Mouse (Mus musculus) MEL (cell line): Measurements from ENCODE around the gene Rab11fip3. TPM values are rescaled to one million over a fixed set of nuclear protein-coding genes. Genes with fewer than 3 reads are reported as not detected.

Experiments
- DNase-seq: peaks from one replicate; pipeline ENCODE4 v3.0.0; 2011; ENCODE audit warnings: low read depth, low spot score
- H3K27ac ChIP-seq: 2 replicates; pipeline ENCODE4 v1.5.1; 2012; ENCODE audit warnings: low read depth, mild to moderate bottlenecking, control low read depth, low read length, moderate library complexity; ENCODE audit not compliant: control insufficient read depth
- H3K27me3 ChIP-seq, 2 experiments: fragments of 150-350 bp in 1 of 2; sonication (generic) in 1 of 2; 2 replicates each; pipeline ENCODE4 v1.6.1; 2012; ENCODE audit warnings: low read length in 2 of 2, mild to moderate bottlenecking in 2 of 2, improper control_type of control experiment in 1 of 2, moderate library complexity in 1 of 2; ENCODE audit not compliant: insufficient read depth in 2 of 2, control insufficient read depth in 1 of 2
- H3K36me3 ChIP-seq, 2 experiments: 2 replicates each; pipeline ENCODE4 v1.6.1; 2012 to 2014; ENCODE audit warnings: low read length in 2 of 2, improper control_type of control experiment in 1 of 2, inconsistent platforms in 1 of 2, mild to moderate bottlenecking in 1 of 2; ENCODE audit not compliant: insufficient read depth in 2 of 2, control insufficient read depth in 1 of 2
- H3K4me1 ChIP-seq, 2 experiments: fragments of 150-350 bp in 1 of 2; sonication (generic) in 1 of 2; 2 replicates each; pipeline ENCODE4 v1.6.1; 2012; ENCODE audit warnings: low read length in 2 of 2, improper control_type of control experiment in 1 of 2, mild to moderate bottlenecking in 1 of 2; ENCODE audit not compliant: insufficient read depth in 2 of 2, control insufficient read depth in 1 of 2
- H3K4me3 ChIP-seq, 2 experiments: fragments of 150-350 bp in 1 of 2; sonication (generic) in 1 of 2; 2 replicates each; pipeline ENCODE4 v1.5.1; 2012; ENCODE audit warnings: low read depth in 2 of 2, low read length in 2 of 2, mild to moderate bottlenecking in 2 of 2, moderate library complexity in 2 of 2, control low read depth in 1 of 2, improper control_type of control experiment in 1 of 2; ENCODE audit not compliant: control insufficient read depth in 1 of 2, insufficient read depth in 1 of 2
- H3K79me2 ChIP-seq: 2 replicates; pipeline ENCODE4 v1.6.1; 2012; ENCODE audit warnings: mild to moderate bottlenecking, low read length, moderate library complexity; ENCODE audit not compliant: control insufficient read depth, poor library complexity, insufficient read depth
- H3K9ac ChIP-seq: 2 replicates; pipeline ENCODE4 v1.6.1; 2012; ENCODE audit warnings: low read depth, mild to moderate bottlenecking, control low read depth, low read length, moderate library complexity; ENCODE audit not compliant: control insufficient read depth, poor library complexity, severe bottlenecking
- H3K9me3 ChIP-seq: fragments of 150-350 bp; sonication (generic); replicated peaks from 2 replicates; pipeline ENCODE4 v1.6.1; 2012; ENCODE audit warnings: mild to moderate bottlenecking, low read length, improper control_type of control experiment, moderate library complexity; ENCODE audit not compliant: insufficient read depth
- CHD1 ChIP-seq: IDR thresholded peaks from 2 replicates; pipeline ENCODE4 v1.6.1; 2012; ENCODE audit warnings: low read depth, mild to moderate bottlenecking, inconsistent platforms, low read length, improper control_type of control experiment
- CHD2 ChIP-seq: IDR thresholded peaks from 2 replicates; pipeline ENCODE4 v1.6.1; 2011; ENCODE audit warnings: low read length, improper control_type of control experiment
- EP300 ChIP-seq, 2 experiments: IDR thresholded peaks; 2 replicates each; pipeline ENCODE4 v1.6.1; 2011; ENCODE audit warnings: improper control_type of control experiment in 2 of 2, low read length in 2 of 2, low read depth in 1 of 2, mild to moderate bottlenecking in 1 of 2
- GABPA ChIP-seq: IDR thresholded peaks from 2 replicates; pipeline ENCODE4 v1.6.1; 2012; ENCODE audit warnings: low read depth, mild to moderate bottlenecking, inconsistent platforms, low read length, improper control_type of control experiment, moderate library complexity
- GATA1 ChIP-seq: IDR thresholded peaks from 2 replicates; pipeline ENCODE4 v1.6.1; 2011; ENCODE audit warnings: low read depth, low read length, improper control_type of control experiment
- HCFC1 ChIP-seq: IDR thresholded peaks from 2 replicates; pipeline ENCODE4 v1.6.1; 2012; ENCODE audit warnings: low read depth, mild to moderate bottlenecking, inconsistent platforms, low read length, improper control_type of control experiment, moderate library complexity
- JUND ChIP-seq: IDR thresholded peaks from 2 replicates; pipeline ENCODE4 v1.6.1; 2011; ENCODE audit warnings: low read depth, mild to moderate bottlenecking, improper control_type of control experiment, low read length
- KAT2A ChIP-seq: conservative IDR thresholded peaks from 2 replicates; pipeline ENCODE4 v1.6.1; 2012; ENCODE audit warnings: low read depth, low read length, improper control_type of control experiment, inconsistent platforms
- MAFK ChIP-seq: IDR thresholded peaks from 2 replicates; pipeline ENCODE4 v1.6.1; 2011; ENCODE audit warnings: low read depth, mild to moderate bottlenecking, low read length, improper control_type of control experiment, borderline replicate concordance
- MYB ChIP-seq: IDR thresholded peaks from 2 replicates; pipeline ENCODE4 v1.6.1; 2011; ENCODE audit warnings: mild to moderate bottlenecking, low read depth, low read length, improper control_type of control experiment
- NELFE ChIP-seq: IDR thresholded peaks from 2 replicates; pipeline ENCODE4 v1.6.1; 2011; ENCODE audit warnings: low read depth, low read length, improper control_type of control experiment
- POLR2AphosphoS2 ChIP-seq: IDR thresholded peaks from 2 replicates; pipeline ENCODE4 v1.6.1; 2011; ENCODE audit warnings: low read length, improper control_type of control experiment
- POLR2AphosphoS5 ChIP-seq: IDR thresholded peaks from 2 replicates; pipeline ENCODE4 v1.6.1; 2012; ENCODE audit warnings: low read depth, borderline replicate concordance, mild to moderate bottlenecking, inconsistent platforms, low read length, moderate library complexity, mixed read lengths
- RCOR1 ChIP-seq: IDR thresholded peaks from 2 replicates; pipeline ENCODE4 v1.6.1; 2012; ENCODE audit warnings: low read depth, mild to moderate bottlenecking, inconsistent platforms, low read length, improper control_type of control experiment
- SMC3 ChIP-seq: IDR thresholded peaks from 2 replicates; pipeline ENCODE4 v1.6.1; 2011; ENCODE audit warnings: low read depth, low read length, improper control_type of control experiment
- TAL1 ChIP-seq: IDR thresholded peaks from 2 replicates; pipeline ENCODE4 v1.6.1; 2012; ENCODE audit warnings: mild to moderate bottlenecking, inconsistent platforms, low read length, moderate library complexity, mixed read lengths
- TBP ChIP-seq: IDR thresholded peaks from 2 replicates; pipeline ENCODE4 v1.8.0; 2011; ENCODE audit warnings: low read depth, low read length, improper control_type of control experiment
- TCF12 ChIP-seq: IDR thresholded peaks from 2 replicates; pipeline ENCODE4 v1.6.1; 2014; ENCODE audit warnings: low read depth, mild to moderate bottlenecking, inconsistent platforms, low read length, improper control_type of control experiment, moderate library complexity
- UBTF ChIP-seq: IDR thresholded peaks from 2 replicates; pipeline ENCODE4 v1.6.1; 2012; ENCODE audit warnings: low read depth, mild to moderate bottlenecking, inconsistent platforms, low read length, improper control_type of control experiment, moderate library complexity, borderline replicate concordance; ENCODE audit not compliant: insufficient read depth
- USF1 ChIP-seq: IDR thresholded peaks from 2 replicates; pipeline ENCODE4 v1.6.1; 2014; ENCODE audit warnings: low read depth, mild to moderate bottlenecking, inconsistent platforms, low read length, improper control_type of control experiment, moderate library complexity
- ZC3H11A ChIP-seq: IDR thresholded peaks from 2 replicates; pipeline ENCODE4 v1.6.1; 2012; ENCODE audit warnings: low read depth, mild to moderate bottlenecking, inconsistent platforms, low read length, improper control_type of control experiment
- ZKSCAN1 ChIP-seq: IDR thresholded peaks from 2 replicates; pipeline ENCODE4 v1.6.1; 2012; ENCODE audit warnings: low read depth, mild to moderate bottlenecking, inconsistent platforms, low read length, improper control_type of control experiment, moderate library complexity
- ZMIZ1 ChIP-seq: IDR thresholded peaks from 2 replicates; pipeline ENCODE4 v1.6.1; 2012; ENCODE audit warnings: low read depth, mild to moderate bottlenecking, inconsistent platforms, low read length, improper control_type of control experiment, moderate library complexity
- polyA plus RNA-seq, 2 experiments: library from polyadenylated mRNA; stranded (reverse) in 1 of 2; unstranded in 1 of 2; fragments of >175 nt in 1 of 2; fragments of >200 nt in 1 of 2; gene quantifications; 2 replicates each; pipeline versions ENCODE4 v1.2.1 to v1.2.4; 2012; ENCODE audit warnings: low replicate concordance in 2 of 2, low read depth in 1 of 2; ENCODE audit not compliant: insufficient read length in 2 of 2, insufficient read depth in 1 of 2, missing spikeins in 1 of 2
- total RNA-seq: library from RNA; depleted of rRNA; stranded (reverse); fragments of 300-350 nt; gene quantifications from 2 replicates; pipeline ENCODE4 v1.2.3, GENCODE M21; 2012

Rab11fip3 gene
- total and polyA plus RNA-seq, 3 experiments, result 3.2 to 18.9 TPM; not detected in 1

- TF ChIP-seq RCOR1, result no peak
- TF ChIP-seq ZC3H11A, result no peak
- TF ChIP-seq KAT2A, result no peak
- TF ChIP-seq POLR2AphosphoS2, result no peak
- TF ChIP-seq JUND, result no peak
- TF ChIP-seq MAFK, result no peak
- TF ChIP-seq HCFC1, result no peak
- no peak for TF ChIP-seq USF1
- no peak for TF ChIP-seq UBTF
- H3K36me3 ChIP-seq, result peaks cover 0 to 2% of the 10 kb centered on the region in 2 experiments; a peak in 2 of 4 replicates
- no peak overlapping the region for H3K4me3 ChIP-seq
- H3K79me2 ChIP-seq, result no peaks in the 10 kb centered on the region; the same call in 1 of the 2 replicates
- H3K9ac ChIP-seq, result no peak overlapping the region
- peaks cover 5 to 37% of the 10 kb centered on the region in 2 experiments; a peak in 3 of 4 replicates for H3K4me1 ChIP-seq
- H3K27ac ChIP-seq, result no peak overlapping the region
- DNase-seq, result no peak
- H3K27me3 ChIP-seq, result no peaks in the 10 kb centered on the region
- no peaks in the 10 kb centered on the region for H3K9me3 ChIP-seq
These were observed 47.3 kb upstream of the Rab11fip3 start for GRCm38 (mm10) chr17:26116503-26117258.

- Histone ChIP-seq H3K4me1 (peaks cover 5 to 37% of the 10 kb centered on the region in 2 experiments; a peak in 3 of 4 replicates), H3K27ac (no peak overlapping the region), H3K36me3 (peaks cover 0 to 2% of the 10 kb centered on the region in 2 experiments; a peak in 2 of 4 replicates), H3K79me2 (no peaks in the 10 kb centered on the region; the same call in 1 of the 2 replicates), H3K27me3 (no peaks in the 10 kb centered on the region), H3K9ac (no peak overlapping the region), H3K9me3 (no peaks in the 10 kb centered on the region), H3K4me3 (no peak overlapping the region)
- TF ChIP-seq POLR2AphosphoS5 (no peak), UBTF (no peak), GABPA (no peak), MAFK (no peak), EP300 (IDR thresholded peaks at IDR 0.05; ENCODE audit: low read depth in 1 of 2, low read length in 2 of 2) (no peak), TBP (no peak), CHD2 (no peak), MYB (no peak), TAL1 (no peak), GATA1 (no peak), SMC3 (no peak), NELFE (no peak), ZKSCAN1 (no peak), RCOR1 (no peak), CHD1 (no peak), TCF12 (no peak), ZMIZ1 (no peak)
- DNase-seq, result no peak
These were observed 46.7 kb upstream of the Rab11fip3 start for GRCm38 (mm10) chr17:26115956-26116487.
